Mouse (Mus musculus): ENCODE results near the gene Gm49383. TPM values are rescaled to one million over a fixed set of nuclear protein-coding genes. Genes with fewer than 3 reads are reported as not detected.
A peak's percentile ranks its signal among the peaks of the same experiment; 100 is the strongest.

Gm49383 gene
- polyA plus RNA-seq, 2 experiments, result 4.9 to 15.7 TPM

DNA sequence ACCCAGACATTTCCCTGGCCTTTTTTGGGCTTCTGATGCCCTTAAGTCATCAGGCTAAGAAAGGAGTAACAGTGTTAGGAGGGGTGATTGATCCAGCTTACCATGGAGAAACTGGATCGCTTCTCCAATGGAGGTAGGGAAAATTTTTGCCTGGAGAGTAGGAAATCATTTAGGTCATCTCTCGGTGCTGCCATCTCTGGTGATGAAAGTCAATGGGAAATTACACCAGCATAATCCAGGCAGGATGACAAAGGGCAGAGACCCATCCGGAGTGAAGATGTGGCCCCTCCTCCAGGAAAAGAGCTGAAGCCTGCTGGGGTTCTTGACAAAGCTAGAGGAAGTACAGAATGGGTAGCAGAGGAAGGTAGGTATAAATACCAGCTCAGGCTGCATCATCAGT is 41.4 kb upstream of the Gm49383 start:
- ATAC-seq (ENCODE audit: insufficient read depth), result no peak

DNA sequence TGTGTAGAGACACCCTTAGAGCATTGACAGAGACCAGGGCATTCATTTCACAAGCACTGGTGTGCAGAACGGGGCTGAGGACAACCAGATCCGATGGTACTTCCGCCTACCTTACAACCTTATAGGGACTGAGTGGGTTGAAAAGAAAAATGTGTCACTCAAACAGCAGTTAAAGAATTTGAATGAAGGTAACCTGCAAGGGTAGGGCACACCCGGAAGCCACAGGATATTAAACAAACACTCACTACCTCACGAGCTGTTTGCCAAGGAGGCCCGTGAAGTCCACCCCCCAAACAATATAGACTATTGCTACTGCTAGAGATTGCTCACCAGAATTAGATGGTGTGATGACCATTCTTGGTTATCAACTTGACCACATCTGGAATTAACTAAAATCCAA is 38.9 kb upstream of the Gm49383 start:
- DNase-seq (ENCODE audit: low read depth in 3 of 3, low spot score in 3 of 3) (no peak), ATAC-seq (ENCODE audit: insufficient read depth) (no peak)
- Histone ChIP-seq H3K9me3 (ENCODE audit: control insufficient read depth, low read length) (no peaks in the 10 kb centered on the region), H3K27me3 (ENCODE audit: control insufficient read depth, insufficient read depth, low read length) (no peaks in the 10 kb centered on the region), H3K27ac (no peak overlapping the region), H3K4me3 (ENCODE audit: insufficient read depth in 1 of 2, low read depth in 2 of 2, low read length in 2 of 2) (no peak overlapping the region), H3K9ac (replicated peaks) (no peak overlapping the region), H3K36me3 (replicated peaks; ENCODE audit: control insufficient read depth, insufficient read depth, low read depth) (no peaks in the 10 kb centered on the region), H3K4me1 (replicated peaks; ENCODE audit: control insufficient read depth in 2 of 2, insufficient read depth in 2 of 2, low read length in 1 of 2) (no peaks in the 10 kb centered on the region), H3K4me2 (ENCODE audit: low read depth) (no peak overlapping the region)
- 81% methylated on average over 6 of the region's 6 CpGs for WGBS (ENCODE audit: insufficient replicate concordance)
- TF ChIP-seq CTCF (IDR thresholded peaks at IDR 0.05; ENCODE audit: low read depth), result no peak
- no peak for TF ChIP-seq EP300 (IDR thresholded peaks at IDR 0.05; ENCODE audit: low read depth)

More for the DNA sequence above, 41.4 kb upstream of the Gm49383 start:
- H3K4me2 ChIP-seq (ENCODE audit: low read depth), result no peak overlapping the region
- no peak for DNase-seq (ENCODE audit: low read depth in 3 of 3, low spot score in 3 of 3)
- no peak overlapping the region for H3K27ac ChIP-seq
- H3K27me3 ChIP-seq (ENCODE audit: control insufficient read depth, insufficient read depth, low read length), result no peaks in the 10 kb centered on the region
- no peak overlapping the region for H3K9ac ChIP-seq (replicated peaks)
- TF ChIP-seq EP300 (IDR thresholded peaks at IDR 0.05; ENCODE audit: low read depth) (no peak), CTCF (IDR thresholded peaks at IDR 0.05; ENCODE audit: low read depth) (no peak)
- H3K9me3 ChIP-seq (ENCODE audit: control insufficient read depth, low read length), result no peaks in the 10 kb centered on the region
- no peaks in the 10 kb centered on the region for H3K36me3 ChIP-seq (replicated peaks; ENCODE audit: control insufficient read depth, insufficient read depth, low read depth)
- 22% methylated on average over 3 of the region's 3 CpGs for WGBS (ENCODE audit: insufficient replicate concordance)
- no peak overlapping the region for H3K4me3 ChIP-seq (ENCODE audit: insufficient read depth in 1 of 2, low read depth in 2 of 2, low read length in 2 of 2)
- peaks cover 5 to 8% of the 10 kb centered on the region in 2 experiments; a peak in 3 of 4 replicates for H3K4me1 ChIP-seq (replicated peaks; ENCODE audit: control insufficient read depth in 2 of 2, insufficient read depth in 2 of 2, low read length in 1 of 2)

DNA sequence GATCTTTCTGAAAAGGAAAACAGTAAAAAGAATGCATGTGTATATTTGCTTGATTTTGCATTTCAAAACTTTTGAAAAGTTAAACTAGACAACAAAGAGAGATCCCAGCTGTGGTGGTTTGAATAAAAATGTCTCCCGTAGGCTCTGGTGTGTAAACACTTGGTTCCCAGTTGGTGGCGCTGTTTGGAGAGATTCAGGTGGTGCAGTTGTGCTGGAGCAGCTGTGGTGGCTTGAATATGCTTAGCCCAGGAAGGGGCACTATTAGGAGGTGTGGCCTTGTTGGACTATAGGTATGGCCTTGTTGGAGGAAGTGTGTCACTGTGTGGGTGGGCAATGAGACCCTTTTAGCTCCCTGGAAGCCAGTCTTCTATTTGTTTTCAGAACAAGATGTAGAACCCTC is 32.3 kb upstream of the Gm49383 start:
- Histone ChIP-seq H3K4me1 (replicated peaks; ENCODE audit: control insufficient read depth in 2 of 2, insufficient read depth in 2 of 2, low read length in 1 of 2) (peaks cover 6 to 14% of the 10 kb centered on the region in 2 experiments), H3K27ac (no peak overlapping the region), H3K36me3 (replicated peaks; ENCODE audit: control insufficient read depth, insufficient read depth, low read depth) (peaks cover 15% of the 10 kb centered on the region), H3K27me3 (ENCODE audit: control insufficient read depth, insufficient read depth, low read length) (no peaks in the 10 kb centered on the region), H3K9me3 (ENCODE audit: control insufficient read depth, low read length) (no peaks in the 10 kb centered on the region), H3K4me3 (ENCODE audit: insufficient read depth in 1 of 2, low read depth in 2 of 2, low read length in 2 of 2) (no peak overlapping the region), H3K9ac (replicated peaks) (no peak overlapping the region), H3K4me2 (ENCODE audit: low read depth) (no peak overlapping the region)
- WGBS (ENCODE audit: insufficient replicate concordance), result 55% methylated on average over 2 of the region's 2 CpGs
- no peak for ATAC-seq (ENCODE audit: insufficient read depth)
- TF ChIP-seq EP300 (IDR thresholded peaks at IDR 0.05; ENCODE audit: low read depth) (no peak), CTCF (IDR thresholded peaks at IDR 0.05; ENCODE audit: low read depth) (peak; percentile 69)
- DNase-seq (ENCODE audit: low read depth in 3 of 3, low spot score in 3 of 3), result peak; percentile 35 to 45 (median 38)

DNA sequence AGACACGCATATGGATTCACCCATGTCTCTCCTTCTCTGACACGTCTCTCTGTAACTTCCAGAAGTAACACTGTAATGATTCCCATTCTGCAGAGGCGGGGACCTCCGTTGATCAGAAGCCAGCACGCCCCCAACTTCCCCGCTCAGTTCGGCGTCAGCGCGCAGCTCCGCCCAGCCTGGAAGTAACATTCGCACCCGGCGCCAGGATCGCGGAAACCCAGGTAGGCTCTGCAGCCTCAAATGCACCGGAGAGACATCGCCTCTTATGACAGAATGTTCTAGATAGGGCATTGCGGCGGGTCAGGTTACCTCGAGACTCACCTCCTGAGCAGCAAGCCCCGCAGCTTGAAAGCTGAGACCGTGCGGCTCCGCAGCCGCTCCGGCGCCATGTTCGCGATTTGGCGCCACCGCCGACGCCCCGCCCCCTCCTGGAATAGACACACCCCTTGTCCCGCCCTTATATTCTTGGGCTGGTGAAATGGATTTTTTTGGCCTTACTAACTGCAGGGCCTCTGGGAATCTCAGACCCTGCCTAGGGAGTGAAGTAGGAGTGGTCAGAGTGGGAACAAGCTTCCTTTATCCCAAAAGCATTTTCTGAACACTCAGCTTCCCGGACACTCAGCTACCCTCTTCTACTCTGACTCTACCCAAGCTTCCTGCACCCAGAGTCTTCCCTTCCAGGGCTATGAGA is 31.0 kb upstream of the Gm49383 start, which contains the start of gene Pole2:
Gene Pole2 (minus strand): TSS at position 420 of the 691 bp plus-strand sequence.
- TF ChIP-seq CTCF (IDR thresholded peaks at IDR 0.05; ENCODE audit: low read depth) (0 out of 2 replicates have a peak, but pooled peaks have one; percentile 18), EP300 (IDR thresholded peaks at IDR 0.05; ENCODE audit: low read depth) (no peak)
- peaks cover 22% of the 10 kb centered on the region for H3K36me3 ChIP-seq (replicated peaks; ENCODE audit: control insufficient read depth, insufficient read depth, low read depth)
- H3K27me3 ChIP-seq (ENCODE audit: control insufficient read depth, insufficient read depth, low read length), result no peaks in the 10 kb centered on the region
- H3K27ac ChIP-seq, result peak within 1 kb of the TSS; percentile 51
- ATAC-seq (ENCODE audit: insufficient read depth) (peak; percentile 95), DNase-seq (ENCODE audit: low read depth in 3 of 3, low spot score in 3 of 3) (peak; percentile 68 to 75 (median 72))
- peaks cover 6 to 14% of the 10 kb centered on the region in 2 experiments for H3K4me1 ChIP-seq (replicated peaks; ENCODE audit: control insufficient read depth in 2 of 2, insufficient read depth in 2 of 2, low read length in 1 of 2)
- peak within 1 kb of the TSS; percentile 76 for H3K9ac ChIP-seq (replicated peaks)
- peak within 1 kb of the TSS; percentile 89 for H3K4me2 ChIP-seq (ENCODE audit: low read depth)
- no peaks in the 10 kb centered on the region for H3K9me3 ChIP-seq (ENCODE audit: control insufficient read depth, low read length)
- H3K4me3 ChIP-seq (ENCODE audit: insufficient read depth in 1 of 2, low read depth in 2 of 2, low read length in 2 of 2), result peak within 1 kb of the TSS; percentile 80 to 97
- WGBS (ENCODE audit: insufficient replicate concordance), result under 1% methylated on average over 37 of the region's 37 CpGs

DNA sequence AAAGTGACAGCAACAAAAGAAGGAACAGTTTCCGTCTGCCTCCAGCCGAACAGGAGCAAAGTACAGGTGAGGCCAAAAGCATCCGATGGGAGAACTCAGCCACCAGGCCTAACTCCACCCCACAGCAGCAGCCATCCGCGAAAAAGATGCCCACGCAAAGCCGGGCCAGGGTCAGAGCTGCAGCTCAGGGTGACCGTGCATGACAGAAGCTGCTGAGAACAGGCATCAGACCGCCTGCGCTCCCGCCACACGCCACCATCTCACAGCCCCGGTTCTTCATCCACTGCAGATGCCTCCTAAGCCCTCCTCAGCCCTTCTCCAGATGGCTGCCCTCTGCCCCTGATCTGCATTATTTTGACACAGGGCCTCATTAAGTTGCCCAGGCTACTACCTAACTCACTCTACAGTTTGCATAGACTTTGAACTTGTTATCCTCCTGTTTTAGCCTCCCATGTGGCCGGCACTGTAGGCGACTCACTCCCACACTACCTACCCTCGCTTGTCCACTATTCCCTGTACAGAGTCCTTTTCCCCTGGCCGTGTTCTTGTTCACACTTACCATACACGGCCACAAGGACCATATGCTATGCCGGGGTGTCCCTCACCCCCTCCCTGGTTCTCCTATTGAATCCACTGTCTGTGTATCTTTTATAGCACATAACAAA is 23.8 kb upstream of the Gm49383 start:
- WGBS (ENCODE audit: insufficient replicate concordance), result 83% methylated on average over 19 of the region's 19 CpGs
- peak; percentile 23; the same call in 1 of the 2 replicates for ATAC-seq (ENCODE audit: insufficient read depth)
- no peak overlapping the region for H3K4me2 ChIP-seq (ENCODE audit: low read depth)
- H3K4me1 ChIP-seq (replicated peaks; ENCODE audit: control insufficient read depth in 2 of 2, insufficient read depth in 2 of 2, low read length in 1 of 2), result peaks cover 0 to 3% of the 10 kb centered on the region in 2 experiments; a peak in 1 of 4 replicates
- H3K4me3 ChIP-seq (ENCODE audit: insufficient read depth in 1 of 2, low read depth in 2 of 2, low read length in 2 of 2), result no peak overlapping the region
- no peak overlapping the region for H3K27ac ChIP-seq
- no peak for DNase-seq (ENCODE audit: low read depth in 3 of 3, low spot score in 3 of 3)
- H3K9me3 ChIP-seq (ENCODE audit: control insufficient read depth, low read length), result no peaks in the 10 kb centered on the region
- peaks cover 50% of the 10 kb centered on the region for H3K36me3 ChIP-seq (replicated peaks; ENCODE audit: control insufficient read depth, insufficient read depth, low read depth)
- no peak overlapping the region for H3K9ac ChIP-seq (replicated peaks)
- TF ChIP-seq EP300 (IDR thresholded peaks at IDR 0.05; ENCODE audit: low read depth), result no peak
- TF ChIP-seq CTCF (IDR thresholded peaks at IDR 0.05; ENCODE audit: low read depth), result no peak
- no peaks in the 10 kb centered on the region for H3K27me3 ChIP-seq (ENCODE audit: control insufficient read depth, insufficient read depth, low read length)

Data from liver, embryonic 14.5 days (tissue).